28 mouse cellular contexts compared by ENCODE assay signal in the genomic region with DNA sequence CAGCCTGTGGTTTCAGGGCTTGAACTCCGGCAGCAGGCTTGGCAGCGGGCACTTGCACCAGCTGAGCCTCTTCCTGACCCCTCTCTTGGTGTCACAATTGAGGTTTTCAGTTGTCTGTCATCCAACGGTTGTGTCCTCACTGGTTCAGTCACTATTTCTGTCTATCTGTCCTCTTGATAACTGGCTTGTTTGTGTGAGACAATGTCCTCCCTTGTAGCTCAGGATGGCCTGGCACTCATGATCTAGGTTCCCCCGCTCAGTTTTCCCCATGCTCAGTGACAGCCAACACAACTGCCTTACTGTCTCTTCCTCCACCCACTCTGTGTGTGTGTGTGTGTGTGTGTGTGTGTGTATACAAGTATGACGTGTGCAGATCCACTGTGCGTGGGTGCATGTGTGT. TPM values are rescaled to one million over a fixed set of nuclear protein-coding genes. Genes with fewer than 3 reads are reported as not detected.
"Had no signal": no experiment of that assay in that cellular context is flagged by ENCODE, and none has a peak within 500 bp of the region (broad histone marks: within the 10 kb centered on the region; RNA-seq: fewer than 3 reads in every experiment).

No protein-coding gene starts in this region.

- H3K27me3 ChIP-seq: midbrain, embryonic 12.5 days; neural tube, embryonic 13.5 days; neural tube, embryonic 15.5 days had no signal

- H3K27ac ChIP-seq: midbrain, embryonic 10.5 days; midbrain, embryonic 12.5 days; neural tube, embryonic 13.5 days; neural tube, embryonic 15.5 days had no signal

- H3K4me1 ChIP-seq: midbrain, embryonic 10.5 days; midbrain, embryonic 12.5 days; neural tube, embryonic 13.5 days; neural tube, embryonic 15.5 days had no signal

- H3K9ac ChIP-seq: lung, embryonic 14.5 days; midbrain, embryonic 12.5 days; neural tube, embryonic 13.5 days; neural tube, embryonic 15.5 days had no signal

- H3K4me3 ChIP-seq: midbrain, embryonic 10.5 days; midbrain, embryonic 12.5 days; myocyte; neural tube, embryonic 13.5 days; neural tube, embryonic 15.5 days had no signal

- DNase-seq: lung, adult 18-20 months; lung, embryonic 14.5 days; lung, postnatal 10 days; lung, postnatal 4 days; midbrain, embryonic 14.5 days; retina, postnatal 1 day; right cerebral cortex, adult 18-20 months; right cerebral cortex, postnatal 25 days; right cerebral cortex, postnatal 4 days; spleen, adult 18-20 months; thymus, adult 2 months; thymus, postnatal 25 days; thymus, postnatal 4 days had no signal

- H3K9me3 ChIP-seq: midbrain, embryonic 10.5 days; midbrain, embryonic 12.5 days; neural tube, embryonic 13.5 days; neural tube, embryonic 15.5 days had no signal

- H3K4me2 ChIP-seq: lung, embryonic 14.5 days; midbrain, embryonic 12.5 days; neural tube, embryonic 13.5 days; neural tube, embryonic 15.5 days had no signal

- ATAC-seq: midbrain, embryonic 16.5 days had no signal

RNA-seq across cellular contexts. Expression of a gene that starts 25.9 kb away (rescaled TPM):
- total RNA-seq: megakaryocyte, adult 5-6 weeks; megakaryocyte-erythroid progenitor cell, adult 5-6 weeks had no signal
- polyA plus RNA-seq: lung, embryonic 14.5 days; lung, embryonic 16.5 days; midbrain, embryonic 10.5 days; midbrain, embryonic 12.5 days; midbrain, embryonic 14.5 days; myocyte; neural tube, embryonic 11.5 days; neural tube, embryonic 13.5 days; small intestine, adult 2 months; stomach, embryonic 14.5 days; stomach, embryonic 16.5 days; testis, adult 2 months; urinary bladder, adult 2 months had no signal
